Mouse (Mus musculus) spleen, adult 18-20 months (tissue): ENCODE data around the gene AI481877.

Source experiments
- DNase-seq, 2 experiments: peaks; one replicate each; pipeline ENCODE4 v3.0.0; 2022; ENCODE audit warnings: mixed read lengths in 2 of 2

Gene AI481877

GRCm38 (mm10) chr4:59034325-59034917 is 104.4 kb downstream of the AI481877 start:
- DNase-seq: no peak

GRCm38 (mm10) chr4:59016922-59017321 is 121.9 kb downstream of the AI481877 start:
- no peak for DNase-seq

GRCm38 (mm10) chr4:59015181-59015580 is 123.6 kb downstream of the AI481877 start:
- no peak for DNase-seq

GRCm38 (mm10) chr4:59011446-59011845 is 127.3 kb downstream of the AI481877 start:
- DNase-seq: no peak

GRCm38 (mm10) chr4:59009696-59010095 is 129.1 kb downstream of the AI481877 start:
- DNase-seq: no peak

DNA sequence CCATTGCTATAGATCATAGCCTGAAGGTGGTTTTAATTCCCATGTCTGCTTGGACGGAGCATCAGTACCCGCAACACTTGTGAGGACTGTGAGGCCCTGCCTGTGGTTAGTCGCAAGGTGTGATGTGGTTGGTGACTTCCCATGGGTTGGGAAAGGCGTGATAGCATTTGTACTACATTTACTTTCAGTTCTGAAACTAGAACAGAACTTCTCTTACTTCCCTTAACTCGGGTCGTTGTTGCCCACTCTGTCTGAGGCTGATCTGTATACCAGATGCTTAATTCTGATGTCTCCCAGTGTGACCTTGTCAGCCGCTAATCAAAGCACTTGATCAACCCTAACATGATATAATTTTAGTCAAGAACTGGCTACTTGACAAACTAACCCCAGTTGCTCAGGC is 129.6 kb downstream of the AI481877 start:
- peak in 1 of 2 experiments; percentile 25 for DNase-seq

DNA sequence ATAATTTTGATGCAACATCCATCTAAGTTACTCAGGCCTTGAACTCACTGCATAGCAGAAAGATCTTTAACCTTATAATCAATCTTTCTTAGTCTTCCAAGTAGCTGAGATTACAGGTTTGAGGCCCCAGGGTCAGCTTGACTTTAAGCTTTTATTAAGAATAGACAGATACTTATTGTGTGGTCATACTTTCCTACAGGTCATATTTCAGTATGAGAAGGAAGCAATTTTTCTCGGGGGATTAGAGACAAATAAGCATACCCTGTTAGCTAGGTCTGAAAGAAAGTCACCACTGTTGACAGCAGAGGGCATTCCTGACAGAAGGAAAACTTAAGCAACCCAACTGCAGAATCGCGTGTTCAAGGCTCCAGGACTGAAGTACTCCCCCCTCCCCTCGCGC is 130.8 kb downstream of the AI481877 start:
- no peak for DNase-seq

DNA sequence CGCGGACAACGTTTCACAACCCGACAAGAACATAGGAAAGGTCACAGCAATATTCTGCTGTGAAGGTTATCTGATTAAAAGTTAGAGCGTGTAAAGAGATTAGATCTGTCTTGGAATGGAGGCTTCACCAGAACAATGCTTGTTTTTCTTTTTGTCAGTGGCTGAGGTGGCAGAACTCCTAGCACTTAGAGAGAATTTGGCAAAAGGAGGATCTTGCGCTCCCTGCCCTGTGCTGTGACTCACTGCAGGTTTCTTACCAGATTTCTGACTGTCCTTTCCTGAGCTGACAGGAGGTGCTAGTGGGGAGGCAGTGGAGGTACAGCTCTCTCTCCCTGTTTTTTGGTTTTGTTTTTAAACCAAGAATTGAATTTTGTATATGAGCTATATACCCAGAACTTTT is 131.8 kb downstream of the AI481877 start:
- DNase-seq: no peak

DNA sequence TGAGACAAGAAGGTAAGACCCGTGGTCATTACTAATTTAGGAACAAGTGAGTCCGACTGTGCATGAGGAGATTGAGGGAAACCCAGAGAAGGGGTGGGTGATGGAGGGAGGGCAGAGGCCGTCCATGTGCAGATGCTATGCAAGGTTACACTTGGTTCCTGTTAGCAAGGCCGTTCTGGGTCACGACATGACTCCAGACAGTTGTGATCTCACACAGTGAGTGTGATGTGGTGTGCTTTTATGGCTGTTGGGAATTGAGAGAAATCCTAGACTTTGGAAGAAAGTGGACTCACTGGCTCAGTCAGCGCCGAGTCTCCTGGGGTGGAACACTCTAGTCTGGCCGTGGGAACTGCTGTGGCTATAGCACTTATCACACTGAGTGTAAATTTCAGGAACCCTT is 132.6 kb downstream of the AI481877 start:
- DNase-seq: no peak

- no peak for DNase-seq
These were observed 135.0 kb downstream of the AI481877 start for GRCm38 (mm10) chr4:59003806-59004200.

DNA sequence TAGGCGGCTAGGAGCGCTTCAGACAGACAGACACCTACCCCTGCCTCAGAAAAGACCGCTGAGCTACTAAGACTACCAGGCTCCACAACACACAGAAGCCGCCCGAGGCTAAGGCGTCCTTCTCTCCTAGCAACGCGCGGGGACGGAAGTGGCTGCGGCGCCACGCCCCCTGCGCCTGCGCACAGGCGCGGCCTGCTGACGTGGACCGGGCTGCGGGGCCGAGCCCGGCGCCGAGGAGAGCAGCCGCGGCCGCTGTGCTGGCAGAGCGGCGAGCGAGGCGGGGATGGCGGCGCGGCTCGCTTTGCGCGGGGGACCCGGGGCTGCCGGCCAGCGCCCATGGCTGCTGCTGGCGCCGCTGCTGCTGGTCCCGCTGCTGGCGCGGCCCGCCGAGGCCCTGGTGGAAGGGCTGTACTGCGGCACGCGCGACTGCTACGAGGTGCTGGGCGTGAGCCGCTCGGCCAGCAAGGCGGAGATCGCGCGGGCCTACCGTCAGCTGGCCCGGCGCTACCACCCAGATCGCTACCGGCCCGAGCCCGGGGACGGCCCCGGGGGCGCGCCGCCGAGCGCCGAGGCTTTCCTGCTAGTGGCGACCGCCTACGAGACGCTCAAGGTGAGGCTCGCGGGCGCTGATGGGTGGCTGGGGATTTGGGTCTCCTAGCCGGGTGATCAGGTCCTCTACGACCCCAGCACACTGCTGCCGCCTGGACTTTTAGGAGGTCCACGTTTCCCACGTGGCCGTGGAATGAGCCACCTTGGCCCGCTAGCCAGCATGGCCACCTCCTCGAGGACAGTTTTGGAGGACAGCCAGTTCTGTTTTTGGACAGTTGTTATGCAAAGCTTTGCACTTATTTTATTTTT is 135.6 kb downstream of the AI481877 start, which contains the start of gene Gm20503:
Gene Gm20503, plus strand, starts transcription at position 263 of the 858 bp plus-strand sequence.
- peak; percentile 87 to 89 for DNase-seq

GRCm38 (mm10) chr4:59000614-59001013 is 138.2 kb downstream of the AI481877 start:
- peak; percentile 15 to 24 for DNase-seq

- DNase-seq: peak; percentile 46 to 66
These were observed 139.1 kb downstream of the AI481877 start for GRCm38 (mm10) chr4:58999686-59000085.

GRCm38 (mm10) chr4:58998688-58999087 is 140.1 kb downstream of the AI481877 start:
- DNase-seq: no peak

GRCm38 (mm10) chr4:58997081-58997480 is 141.7 kb downstream of the AI481877 start:
- no peak for DNase-seq

GRCm38 (mm10) chr4:58995251-58995693 is 143.5 kb downstream of the AI481877 start:
- no peak for DNase-seq

DNA sequence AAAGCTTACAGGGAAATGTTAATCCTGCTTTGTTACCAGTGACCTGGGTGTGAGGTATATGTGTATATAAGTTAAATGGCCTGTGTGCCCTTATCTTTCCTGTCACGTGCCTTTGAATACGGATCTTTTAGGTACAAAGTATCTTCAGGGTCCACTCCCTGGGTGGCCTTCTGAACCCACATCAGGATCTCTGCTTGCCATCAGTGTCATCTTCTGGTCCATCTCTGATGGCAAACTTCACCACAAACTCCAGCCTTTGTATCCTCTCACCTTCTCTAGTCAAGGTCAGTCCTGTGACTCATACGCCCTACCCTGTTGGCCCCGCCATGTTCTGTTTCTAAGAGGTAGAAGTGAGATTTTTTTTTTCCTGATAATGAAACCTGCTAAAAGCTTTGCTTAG is 144.0 kb downstream of the AI481877 start, which contains the start of gene Dnajc25:
Gene Dnajc25, plus strand, starts transcription at position 301 of the 400 bp plus-strand sequence.
- DNase-seq: no peak
